Mouse (Mus musculus): ENCODE data around the gene Fbxo2. TPM values are rescaled to one million over a fixed set of nuclear protein-coding genes. Genes with fewer than 3 reads are reported as not detected.
A peak's percentile ranks its signal among the peaks of the same experiment; 100 is the strongest.
"Not testable (repeated sequence)": the region's sequence is repeated elsewhere in the genome, so short reads cannot be mapped to it uniquely, and the experiment has no call there.

Gene Fbxo2
- polyA plus RNA-seq, 1 experiment from 2014 or later: 1.0 TPM

DNA sequence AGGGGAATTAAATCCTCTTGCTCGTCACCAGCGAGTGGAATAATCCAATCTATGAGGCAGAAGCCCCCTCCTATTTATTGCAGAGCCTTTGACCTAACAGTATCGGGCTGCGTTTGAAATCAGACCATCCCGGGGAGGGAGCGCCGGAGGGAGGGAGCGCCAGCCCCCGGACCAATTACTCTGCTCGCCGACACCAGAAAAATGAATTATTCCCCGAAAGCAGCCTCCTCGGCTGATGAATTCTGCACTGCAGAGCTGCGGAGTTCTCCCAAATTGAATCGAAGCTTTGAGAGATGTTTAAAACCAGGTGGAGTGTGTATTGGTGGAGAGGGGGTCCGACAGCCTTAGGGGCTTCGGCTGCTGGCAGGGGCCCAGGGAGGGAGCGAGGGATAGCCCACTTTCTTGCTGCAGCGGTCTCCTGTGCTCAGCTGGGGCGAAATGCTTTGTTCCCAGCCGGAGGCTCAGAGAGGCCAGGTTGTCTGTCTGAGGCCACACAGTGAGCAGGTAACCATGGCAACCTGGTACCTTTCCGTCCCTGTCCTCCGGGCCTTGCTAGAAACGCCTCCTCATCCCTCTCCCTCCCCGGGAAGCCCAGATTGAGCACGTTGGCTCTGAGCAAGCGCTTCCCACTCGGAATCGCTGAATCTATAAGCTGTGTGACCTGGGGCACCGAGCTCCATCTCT, 13.5 kb downstream of the Fbxo2 start:
- Histone ChIP-seq H3K9me3 (ENCODE audit: control insufficient read depth, low read length) (no peaks in the 10 kb centered on the region), H3K27me3 (ENCODE audit: control insufficient read depth, insufficient read depth, low read length) (peaks cover 53% of the 10 kb centered on the region), H3K4me2 (ENCODE audit: low read depth, severe bottlenecking) (peak overlapping the region; percentile 16; the same call in 1 of the 2 replicates), H3K4me3 (ENCODE audit: low read depth, low read length) (no peak overlapping the region; the same call in 1 of the 2 replicates), H3K4me1 (ENCODE audit: control insufficient read depth, insufficient read depth, low read length) (no peaks in the 10 kb centered on the region), H3K36me3 (ENCODE audit: control insufficient read depth, insufficient read depth, low read length) (no peaks in the 10 kb centered on the region), H3K9ac (ENCODE audit: low read length) (no peak overlapping the region), H3K27ac (replicated peaks; ENCODE audit: low read depth, low read length) (no peak overlapping the region)
- under 1% methylated on average over 30 of the region's 30 CpGs for WGBS
- DNase-seq (ENCODE audit: low spot score) (no peak), ATAC-seq (ENCODE audit: insufficient number of reproducible peaks, low FRiP score, low TSS enrichment, low read depth) (no peak)

DNA sequence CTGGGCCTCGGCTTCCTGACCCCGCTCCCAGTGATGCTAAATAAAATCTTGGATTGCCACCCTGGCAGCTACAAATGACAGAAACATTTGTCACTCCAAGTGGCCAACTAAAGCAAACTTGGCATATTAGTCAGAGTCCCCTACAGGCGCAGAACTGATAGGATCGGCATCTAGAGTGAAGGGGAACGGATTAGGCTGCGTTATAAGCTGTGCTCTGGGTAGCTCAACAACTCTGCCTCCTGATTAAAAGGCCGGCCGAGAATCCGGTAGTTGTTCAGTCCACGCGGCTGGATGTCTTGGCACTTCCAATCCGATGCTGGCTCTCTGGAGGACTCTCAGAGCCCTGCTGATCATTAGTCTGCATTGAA, 14.1 kb downstream of the Fbxo2 start:
- H3K27me3 ChIP-seq (ENCODE audit: control insufficient read depth, insufficient read depth, low read length): peaks cover 51% of the 10 kb centered on the region
- H3K9ac ChIP-seq (ENCODE audit: low read length): no peak overlapping the region
- ATAC-seq (ENCODE audit: insufficient number of reproducible peaks, low FRiP score, low TSS enrichment, low read depth) (no peak), DNase-seq (ENCODE audit: low spot score) (no peak)
- 17% methylated on average over 12 of the region's 12 CpGs for WGBS
- H3K36me3 ChIP-seq (ENCODE audit: control insufficient read depth, insufficient read depth, low read length): no peaks in the 10 kb centered on the region
- H3K4me2 ChIP-seq (ENCODE audit: low read depth, severe bottlenecking): no peak overlapping the region
- no peaks in the 10 kb centered on the region for H3K9me3 ChIP-seq (ENCODE audit: control insufficient read depth, low read length)
- H3K27ac ChIP-seq (replicated peaks; ENCODE audit: low read depth, low read length): no peak overlapping the region
- no peaks in the 10 kb centered on the region for H3K4me1 ChIP-seq (ENCODE audit: control insufficient read depth, insufficient read depth, low read length)
- no peak overlapping the region for H3K4me3 ChIP-seq (ENCODE audit: low read depth, low read length)

DNA sequence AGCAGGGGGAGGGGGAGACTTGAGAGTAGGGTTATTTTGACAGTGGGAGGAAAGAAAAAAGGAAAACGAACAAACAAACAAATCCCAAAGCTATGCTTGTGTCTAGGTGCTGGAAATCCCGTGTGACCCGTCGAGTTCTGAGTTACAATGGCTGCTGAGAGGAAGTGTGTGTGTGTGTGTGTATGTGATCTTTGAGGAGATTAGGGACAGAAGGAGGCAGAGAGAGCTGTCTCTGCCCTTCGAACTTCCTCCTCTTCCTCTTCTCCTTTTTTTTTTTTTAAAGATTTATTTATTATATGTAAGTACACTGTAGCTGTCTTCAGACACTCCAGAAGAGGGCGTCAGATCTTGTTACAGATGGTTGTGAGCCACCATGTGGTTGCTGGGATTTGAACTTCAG, 16.2 kb downstream of the Fbxo2 start:
- 80% methylated on average over 5 of the region's 6 CpGs for WGBS
- not testable (repeated sequence) for H3K4me3 ChIP-seq (ENCODE audit: low read depth, low read length)

DNA sequence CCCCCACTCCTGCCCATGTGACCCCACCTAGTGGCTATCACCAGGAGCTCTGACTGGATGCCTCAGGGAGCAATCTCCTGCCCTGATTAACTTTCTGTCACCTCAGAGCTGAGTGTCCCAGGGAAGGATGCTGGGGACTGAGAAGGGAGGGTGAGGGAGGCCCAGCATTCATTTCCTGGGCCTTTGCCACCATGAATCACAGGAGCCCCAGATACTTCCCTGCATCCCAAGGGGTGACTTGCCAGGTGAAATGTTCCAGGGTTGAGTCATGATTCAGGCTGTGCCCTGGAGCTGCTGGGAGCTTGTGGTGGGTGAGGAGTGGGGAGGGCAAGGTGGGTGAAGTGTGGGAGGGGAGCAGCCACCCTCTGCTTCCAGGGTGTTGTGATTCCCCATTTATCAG, 17.3 kb downstream of the Fbxo2 start:
- no peak overlapping the region for H3K9ac ChIP-seq (ENCODE audit: low read length)
- no peak overlapping the region for H3K4me3 ChIP-seq (ENCODE audit: low read depth, low read length)
- H3K36me3 ChIP-seq (ENCODE audit: control insufficient read depth, insufficient read depth, low read length): no peaks in the 10 kb centered on the region
- no peaks in the 10 kb centered on the region for H3K4me1 ChIP-seq (ENCODE audit: control insufficient read depth, insufficient read depth, low read length)
- no peak overlapping the region for H3K27ac ChIP-seq (replicated peaks; ENCODE audit: low read depth, low read length)
- ATAC-seq (ENCODE audit: insufficient number of reproducible peaks, low FRiP score, low TSS enrichment, low read depth) (no peak), DNase-seq (ENCODE audit: low spot score) (no peak)
- H3K4me2 ChIP-seq (ENCODE audit: low read depth, severe bottlenecking): no peak overlapping the region
- no peaks in the 10 kb centered on the region for H3K9me3 ChIP-seq (ENCODE audit: control insufficient read depth, low read length)
- H3K27me3 ChIP-seq (ENCODE audit: control insufficient read depth, insufficient read depth, low read length): peaks cover 33% of the 10 kb centered on the region

More for the DNA sequence above, 16.2 kb downstream of the Fbxo2 start:
- H3K36me3 ChIP-seq (ENCODE audit: control insufficient read depth, insufficient read depth, low read length); H3K9ac ChIP-seq (ENCODE audit: low read length); H3K27ac ChIP-seq (replicated peaks; ENCODE audit: low read depth, low read length); DNase-seq (ENCODE audit: low spot score); ATAC-seq (ENCODE audit: insufficient number of reproducible peaks, low FRiP score, low TSS enrichment, low read depth); H3K4me1 ChIP-seq (ENCODE audit: control insufficient read depth, insufficient read depth, low read length); H3K9me3 ChIP-seq (ENCODE audit: control insufficient read depth, low read length); H3K4me2 ChIP-seq (ENCODE audit: low read depth, severe bottlenecking): not testable (repeated sequence)
- peaks cover 41% of the 10 kb centered on the region for H3K27me3 ChIP-seq (ENCODE audit: control insufficient read depth, insufficient read depth, low read length)

DNA sequence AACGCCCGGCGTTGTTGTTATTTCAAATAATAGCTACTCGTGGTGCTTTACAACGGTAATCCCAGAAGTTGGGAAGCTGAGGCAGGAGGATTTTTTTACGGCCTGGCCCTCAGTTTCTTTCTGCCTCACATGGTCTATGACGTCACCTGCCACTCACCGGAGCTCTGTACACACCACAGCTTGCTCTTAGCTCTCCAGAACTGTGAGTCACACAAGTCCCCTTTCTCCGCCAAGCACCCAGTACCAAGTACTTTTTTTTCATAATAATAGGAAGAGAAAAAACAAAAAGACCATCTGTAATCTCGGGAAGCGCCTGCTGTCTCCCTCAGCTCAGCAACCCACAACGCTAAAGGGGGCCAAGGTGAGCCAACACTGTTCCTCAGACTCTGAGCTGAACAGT, 21.1 kb downstream of the Fbxo2 start:
- 86% methylated on average over 12 of the region's 12 CpGs for WGBS
- Histone ChIP-seq H3K9ac (ENCODE audit: low read length) (no peak overlapping the region), H3K9me3 (ENCODE audit: control insufficient read depth, low read length) (no peaks in the 10 kb centered on the region), H3K27ac (replicated peaks; ENCODE audit: low read depth, low read length) (no peak overlapping the region), H3K36me3 (ENCODE audit: control insufficient read depth, insufficient read depth, low read length) (no peaks in the 10 kb centered on the region), H3K4me1 (ENCODE audit: control insufficient read depth, insufficient read depth, low read length) (peaks cover 10% of the 10 kb centered on the region; the same call in 1 of the 2 replicates), H3K27me3 (ENCODE audit: control insufficient read depth, insufficient read depth, low read length) (no peaks in the 10 kb centered on the region), H3K4me2 (ENCODE audit: low read depth, severe bottlenecking) (no peak overlapping the region), H3K4me3 (ENCODE audit: low read depth, low read length) (no peak overlapping the region)
- no peak for ATAC-seq (ENCODE audit: insufficient number of reproducible peaks, low FRiP score, low TSS enrichment, low read depth)
- no peak for DNase-seq (ENCODE audit: low spot score)

DNA sequence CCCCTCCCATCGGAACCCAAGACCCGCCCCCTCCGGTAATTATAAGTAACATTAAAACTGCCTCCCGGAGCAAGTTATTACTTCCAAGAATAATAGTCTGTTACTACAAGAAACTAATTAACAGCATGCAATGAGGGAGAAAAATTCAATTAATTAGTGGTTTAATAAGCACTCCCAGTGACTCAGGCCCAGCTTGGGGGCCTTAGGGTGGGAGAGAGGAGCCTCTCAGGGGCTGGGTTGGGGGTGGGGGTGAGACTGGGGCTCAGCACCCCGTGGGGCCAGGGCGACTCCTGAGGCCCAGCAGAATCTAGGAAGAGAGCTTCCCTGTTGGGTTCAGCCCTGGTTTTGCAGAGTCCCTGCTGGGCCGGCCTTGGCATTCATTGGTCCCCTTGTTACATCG, 21.9 kb downstream of the Fbxo2 start:
- H3K9ac ChIP-seq (ENCODE audit: low read length): no peak overlapping the region
- no peak for ATAC-seq (ENCODE audit: insufficient number of reproducible peaks, low FRiP score, low TSS enrichment, low read depth)
- DNase-seq (ENCODE audit: low spot score): no peak
- no peaks in the 10 kb centered on the region for H3K27me3 ChIP-seq (ENCODE audit: control insufficient read depth, insufficient read depth, low read length)
- H3K4me1 ChIP-seq (ENCODE audit: control insufficient read depth, insufficient read depth, low read length): peaks cover 10% of the 10 kb centered on the region; the same call in 1 of the 2 replicates
- no peak overlapping the region for H3K4me2 ChIP-seq (ENCODE audit: low read depth, severe bottlenecking)
- WGBS: 28% methylated on average over 8 of the region's 8 CpGs
- no peak overlapping the region for H3K4me3 ChIP-seq (ENCODE audit: low read depth, low read length)
- no peaks in the 10 kb centered on the region for H3K36me3 ChIP-seq (ENCODE audit: control insufficient read depth, insufficient read depth, low read length)
- H3K9me3 ChIP-seq (ENCODE audit: control insufficient read depth, low read length): no peaks in the 10 kb centered on the region
- no peak overlapping the region for H3K27ac ChIP-seq (replicated peaks; ENCODE audit: low read depth, low read length)

DNA sequence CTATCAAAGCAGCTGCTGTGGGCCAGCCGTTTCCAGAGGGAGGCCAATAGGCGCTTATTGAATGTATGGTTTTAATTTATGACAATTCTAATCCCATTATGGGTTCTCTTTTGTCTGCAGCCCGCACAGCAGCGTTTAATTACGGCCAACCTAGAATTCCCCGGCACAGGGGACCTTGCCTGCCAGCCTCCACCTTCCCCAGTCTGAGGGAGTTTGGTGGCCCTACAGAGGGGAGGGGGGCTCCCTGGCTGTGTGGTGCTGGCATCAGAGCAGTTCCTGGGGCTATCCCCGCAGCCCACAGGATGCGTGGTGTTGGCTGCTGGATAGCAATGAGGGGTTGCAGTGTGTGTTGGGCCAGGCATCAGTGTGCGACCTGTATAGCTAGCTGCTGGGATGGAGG, 24.1 kb downstream of the Fbxo2 start:
- H3K27me3 ChIP-seq (ENCODE audit: control insufficient read depth, insufficient read depth, low read length): no peaks in the 10 kb centered on the region
- no peak overlapping the region for H3K27ac ChIP-seq (replicated peaks; ENCODE audit: low read depth, low read length)

DNA sequence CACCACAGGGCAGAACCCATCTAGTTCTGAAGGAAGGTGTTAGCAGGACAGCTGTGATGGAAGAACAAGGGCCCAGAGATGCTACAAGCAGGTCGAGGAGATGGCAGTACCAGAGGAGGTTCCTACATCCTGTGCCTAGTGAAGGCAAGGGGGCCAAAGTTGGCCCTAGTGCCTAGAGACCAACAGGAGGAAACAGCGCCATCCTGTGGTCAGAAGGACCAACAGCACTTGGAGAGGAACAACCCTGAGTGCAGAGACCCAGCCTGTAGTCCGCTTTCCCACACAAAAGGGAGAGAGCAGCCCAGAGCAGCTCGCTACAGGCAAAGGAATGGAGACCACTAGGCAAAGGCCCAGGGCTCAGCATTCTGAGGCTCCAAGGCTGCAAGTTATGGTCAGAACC, 25.4 kb downstream of the Fbxo2 start:
- WGBS: 75% methylated on average over 4 of the region's 4 CpGs
- DNase-seq (ENCODE audit: low spot score) (no peak), ATAC-seq (ENCODE audit: insufficient number of reproducible peaks, low FRiP score, low TSS enrichment, low read depth) (no peak)
- Histone ChIP-seq H3K9me3 (ENCODE audit: control insufficient read depth, low read length) (no peaks in the 10 kb centered on the region), H3K36me3 (ENCODE audit: control insufficient read depth, insufficient read depth, low read length) (no peaks in the 10 kb centered on the region), H3K27ac (replicated peaks; ENCODE audit: low read depth, low read length) (no peak overlapping the region), H3K4me1 (ENCODE audit: control insufficient read depth, insufficient read depth, low read length) (peaks cover 10% of the 10 kb centered on the region; the same call in 1 of the 2 replicates), H3K4me2 (ENCODE audit: low read depth, severe bottlenecking) (no peak overlapping the region), H3K4me3 (ENCODE audit: low read depth, low read length) (no peak overlapping the region), H3K27me3 (ENCODE audit: control insufficient read depth, insufficient read depth, low read length) (no peaks in the 10 kb centered on the region), H3K9ac (ENCODE audit: low read length) (no peak overlapping the region)

More for the DNA sequence above, 24.1 kb downstream of the Fbxo2 start:
- peak; percentile 6; the same call in 1 of the 2 replicates for ATAC-seq (ENCODE audit: insufficient number of reproducible peaks, low FRiP score, low TSS enrichment, low read depth)
- Histone ChIP-seq H3K9ac (ENCODE audit: low read length) (no peak overlapping the region), H3K4me3 (ENCODE audit: low read depth, low read length) (no peak overlapping the region), H3K36me3 (ENCODE audit: control insufficient read depth, insufficient read depth, low read length) (no peaks in the 10 kb centered on the region), H3K4me1 (ENCODE audit: control insufficient read depth, insufficient read depth, low read length) (peaks cover 10% of the 10 kb centered on the region; the same call in 1 of the 2 replicates), H3K9me3 (ENCODE audit: control insufficient read depth, low read length) (no peaks in the 10 kb centered on the region), H3K4me2 (ENCODE audit: low read depth, severe bottlenecking) (no peak overlapping the region)
- WGBS: 16% methylated on average over 9 of the region's 9 CpGs
- peak; percentile 48 for DNase-seq (ENCODE audit: low spot score)

DNA sequence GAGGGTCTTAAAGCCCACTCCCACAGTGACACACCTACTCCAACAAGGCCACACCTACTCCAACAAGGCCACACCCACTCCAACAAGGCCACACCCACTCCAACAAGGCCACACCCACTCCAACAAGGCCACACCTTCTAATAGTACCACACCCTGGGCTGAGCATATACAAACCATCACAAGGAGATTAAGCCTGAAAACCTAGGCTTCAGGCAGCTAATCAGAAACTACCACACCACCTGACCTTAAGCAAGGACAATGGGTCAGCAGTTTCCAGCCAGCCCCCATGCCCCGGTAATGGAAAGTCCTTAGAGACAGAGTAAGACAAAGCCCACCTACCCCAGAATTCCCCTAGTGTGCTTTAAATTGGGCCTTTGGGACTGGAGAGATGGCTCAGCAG, 28.3 kb downstream of the Fbxo2 start:
- H3K4me3 ChIP-seq (ENCODE audit: low read depth, low read length); H3K4me2 ChIP-seq (ENCODE audit: low read depth, severe bottlenecking); H3K9me3 ChIP-seq (ENCODE audit: control insufficient read depth, low read length); H3K36me3 ChIP-seq (ENCODE audit: control insufficient read depth, insufficient read depth, low read length); H3K27ac ChIP-seq (replicated peaks; ENCODE audit: low read depth, low read length); ATAC-seq (ENCODE audit: insufficient number of reproducible peaks, low FRiP score, low TSS enrichment, low read depth); DNase-seq (ENCODE audit: low spot score); H3K4me1 ChIP-seq (ENCODE audit: control insufficient read depth, insufficient read depth, low read length); H3K27me3 ChIP-seq (ENCODE audit: control insufficient read depth, insufficient read depth, low read length); H3K9ac ChIP-seq (ENCODE audit: low read length): not testable (repeated sequence)
- WGBS: 97% methylated on average over 1 of the region's 1 CpGs

Measured in limb, embryonic 11.5 days (tissue).